Mouse (Mus musculus) left cerebral cortex, postnatal 10 days (tissue): ENCODE data around the gene Zmynd10. TPM values are rescaled to one million over a fixed set of nuclear protein-coding genes. Genes with fewer than 3 reads are reported as not detected.
"Not testable (repeated sequence)": the region's sequence is repeated elsewhere in the genome, so short reads cannot be mapped to it uniquely, and the experiment has no call there.

Source experiments
- DNase-seq, 2 experiments: peaks; one replicate each; pipeline ENCODE4 v3.0.0; 2021 to 2022; ENCODE audit warnings: low spot score in 2 of 2, mixed read lengths in 1 of 2; ENCODE audit errors: extremely low spot score in 1 of 2
- intact Hi-C: fragments of 180-260 bp; cut with DNase I; formaldehyde crosslinking; loops from one replicate; pipeline ENCODE4 v1.15.1; 2025
- total RNA-seq, 2 experiments: library from RNA; stranded (reverse); gene quantifications; 2 replicates each; pipeline ENCODE4 v1.2.3; 2021

Gene Zmynd10
- total RNA-seq, 2 experiments from 2014 or later: 1.8 to 2.9 TPM

DNA sequence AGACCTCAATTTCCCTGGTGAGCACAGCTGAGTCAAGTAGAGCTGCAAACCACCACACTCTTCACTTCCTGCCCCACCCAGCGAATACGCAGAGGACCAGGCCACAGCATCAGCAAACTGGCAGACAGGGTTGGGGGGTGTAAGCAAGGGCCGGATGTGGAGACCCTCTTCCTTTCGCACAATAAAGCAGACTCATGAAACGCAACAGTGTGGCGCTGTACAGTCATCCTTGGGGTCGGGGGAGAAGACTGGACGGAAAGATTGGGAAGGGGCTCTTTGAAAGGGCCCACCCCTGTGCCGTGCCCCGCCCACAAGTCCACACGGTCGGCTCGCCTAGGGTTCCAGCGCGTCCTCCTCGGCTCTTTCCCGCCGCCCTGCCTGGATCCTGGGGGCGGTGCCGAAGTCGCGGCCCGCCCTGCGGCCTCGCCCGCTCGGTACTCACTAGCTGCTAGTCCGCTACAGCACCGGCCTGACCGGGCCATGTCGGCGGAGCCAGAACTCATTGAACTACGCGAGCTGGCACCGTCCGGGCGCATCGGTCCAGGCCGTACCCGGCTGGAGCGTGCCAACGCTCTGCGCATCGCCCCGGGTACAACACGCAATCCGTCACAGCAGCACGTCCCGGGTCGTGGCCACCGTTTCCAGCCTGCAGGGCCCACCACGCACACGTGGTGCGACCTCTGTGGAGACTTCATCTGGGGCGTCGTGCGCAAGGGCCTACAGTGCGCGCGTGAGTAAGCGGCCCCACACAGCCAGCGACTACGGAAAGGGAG, 4.2 kb downstream of the Zmynd10 start, which contains the start of gene Rassf1:
Rassf1 (plus strand) TSS at position 439 of the 773 bp plus-strand sequence.
- intact Hi-C loops: no loop called here
- DNase-seq: peak in 1 of 2 experiments; percentile 73

DNA sequence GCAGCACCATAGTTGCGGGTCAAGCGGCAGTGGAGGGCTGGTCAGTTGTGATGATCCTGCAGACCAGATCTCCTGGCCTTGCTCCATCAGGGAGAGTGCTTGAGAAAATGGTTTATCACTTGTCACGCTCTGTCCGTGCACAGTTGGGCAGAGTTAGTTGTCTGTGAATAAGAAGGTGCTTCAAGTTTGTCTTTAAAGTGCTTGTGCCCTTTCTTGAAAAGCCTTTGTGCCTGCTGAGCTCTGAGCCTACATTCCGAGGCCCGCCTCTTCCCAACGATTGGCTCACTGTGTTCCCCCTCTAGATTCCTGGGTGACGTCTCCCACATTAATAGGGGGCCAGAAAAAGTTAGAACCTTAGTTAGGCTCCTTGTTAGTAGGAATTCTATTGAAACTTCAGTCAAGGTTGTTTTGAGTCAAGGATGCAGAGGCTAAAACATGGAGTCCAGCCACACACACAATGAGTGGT, 4.8 kb downstream of the Zmynd10 start:
- no peak for DNase-seq
- intact Hi-C loops: no loop called here

DNA sequence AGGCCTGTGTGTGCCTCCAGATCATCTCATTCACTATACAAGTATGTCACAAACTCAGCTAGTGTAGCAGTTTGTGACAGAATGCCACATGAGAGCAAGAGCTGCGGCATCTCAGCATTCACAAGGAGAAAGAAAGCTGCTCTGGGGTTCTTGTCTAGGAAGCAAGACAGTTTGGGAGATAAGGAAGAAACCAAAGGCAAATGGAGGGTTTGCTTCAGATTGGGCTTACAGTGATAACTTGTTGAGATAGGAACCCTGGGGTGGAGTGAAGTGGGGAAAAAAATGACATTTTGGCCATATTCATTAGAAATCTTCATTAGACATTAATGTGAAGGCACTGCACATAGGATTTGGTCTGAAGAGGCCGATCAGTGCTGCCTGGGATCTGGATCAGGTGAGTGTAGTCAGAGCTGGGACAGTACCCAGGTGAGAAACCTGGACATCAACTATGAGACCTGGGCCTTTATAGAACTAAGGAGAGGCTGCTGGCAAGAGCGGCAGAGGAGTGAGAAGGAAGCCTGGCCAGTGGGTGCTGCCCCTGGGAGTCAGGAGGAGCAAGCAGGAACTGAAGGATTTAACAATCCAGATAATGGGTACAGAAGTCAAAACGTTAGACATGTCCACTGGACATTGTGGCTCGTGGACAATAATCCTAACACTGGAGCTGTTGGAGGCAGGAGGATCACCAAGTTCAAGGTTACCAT, 5.7 kb downstream of the Zmynd10 start:
- intact Hi-C loops: no loop called here
- DNase-seq: no peak

DNA sequence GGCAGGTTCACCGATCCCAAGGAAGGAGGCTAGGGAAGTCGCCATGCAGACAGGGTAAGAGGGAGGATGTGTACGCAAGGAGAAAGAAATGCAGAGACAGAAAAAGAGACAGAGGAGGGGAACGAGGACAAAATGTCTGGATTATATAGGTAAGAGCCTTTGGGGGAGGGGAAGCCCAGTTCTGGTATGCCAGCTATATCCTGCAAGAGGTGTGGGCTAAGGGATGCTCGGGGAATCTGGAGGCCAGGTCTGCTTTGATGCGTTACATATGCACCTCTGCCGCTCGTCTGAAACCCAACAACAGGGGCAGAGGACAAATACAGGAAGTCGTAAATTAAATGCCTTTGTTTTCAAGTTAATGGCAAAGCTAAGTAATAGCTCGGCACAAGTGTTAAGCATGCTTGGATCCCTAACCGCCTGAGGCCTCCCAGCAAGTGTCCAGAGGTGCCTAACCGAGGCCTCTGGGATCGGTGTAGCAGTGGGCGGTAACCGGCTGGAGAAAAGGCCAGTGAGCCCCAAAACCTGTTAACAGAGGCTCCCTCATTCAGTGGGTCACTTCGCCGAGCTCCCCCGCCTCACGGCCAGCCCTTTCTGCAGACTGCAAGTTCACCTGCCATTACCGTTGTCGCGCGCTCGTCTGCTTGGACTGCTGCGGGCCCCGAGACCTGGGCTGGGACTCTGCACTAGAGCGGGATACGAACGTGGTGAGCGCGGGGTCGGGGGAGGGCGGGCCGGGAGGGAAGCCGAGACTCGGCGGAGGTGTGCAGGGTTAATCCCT, 6.6 kb downstream of the Zmynd10 start:
- intact Hi-C loops: no loop called here
- DNase-seq: peak in 1 of 2 experiments; percentile 59

DNA sequence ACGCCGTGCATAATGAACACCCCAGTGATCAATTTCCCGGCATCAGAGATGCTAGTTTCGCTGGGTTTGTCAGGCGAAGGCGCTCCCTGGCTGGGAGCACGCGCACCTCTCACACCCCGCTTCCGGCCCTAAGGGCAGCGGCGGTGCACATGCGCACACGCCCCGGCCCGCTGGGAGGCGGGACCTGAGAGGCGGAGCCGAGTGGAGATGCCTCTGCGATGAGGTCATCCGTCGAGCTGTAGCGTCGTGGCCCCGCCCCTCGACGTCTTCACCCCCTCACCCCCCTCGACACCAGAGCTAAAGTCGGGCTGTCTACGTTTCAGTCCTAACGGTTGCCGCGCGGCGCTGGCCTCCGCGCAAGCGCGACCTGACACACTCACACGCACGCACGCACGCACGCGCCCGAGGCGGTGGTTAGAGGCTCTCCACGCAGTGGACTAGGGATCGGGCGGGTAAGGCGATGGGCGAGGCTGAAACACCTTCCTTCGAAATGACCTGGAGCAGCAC, 7.3 kb downstream of the Zmynd10 start:
- intact Hi-C loops: no loop called here
- DNase-seq: peak; percentile 92 to 96

DNA sequence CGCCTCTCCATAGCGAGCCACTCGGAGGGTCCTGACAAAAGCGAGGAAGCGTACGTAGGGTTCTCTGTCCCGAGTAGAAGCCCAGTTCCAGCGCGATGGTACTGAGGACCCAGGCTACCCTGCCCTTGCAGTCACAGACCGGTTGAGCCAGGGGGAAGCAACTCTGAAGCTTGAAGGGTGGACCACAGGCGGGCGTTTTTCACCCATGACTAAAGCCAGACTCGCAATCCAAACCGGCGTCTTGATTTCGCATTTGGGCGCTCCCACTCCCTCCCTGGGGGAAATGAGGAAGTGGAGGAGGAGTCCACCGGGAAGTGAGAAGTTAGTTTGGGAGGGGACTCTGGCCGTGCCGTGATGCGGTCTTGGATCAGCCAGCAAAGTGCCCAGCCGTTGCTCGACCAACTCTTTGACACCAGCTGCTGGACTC, 7.9 kb downstream of the Zmynd10 start:
- DNase-seq: peak in 1 of 2 experiments; percentile 75
- intact Hi-C loops: no loop called here

DNA sequence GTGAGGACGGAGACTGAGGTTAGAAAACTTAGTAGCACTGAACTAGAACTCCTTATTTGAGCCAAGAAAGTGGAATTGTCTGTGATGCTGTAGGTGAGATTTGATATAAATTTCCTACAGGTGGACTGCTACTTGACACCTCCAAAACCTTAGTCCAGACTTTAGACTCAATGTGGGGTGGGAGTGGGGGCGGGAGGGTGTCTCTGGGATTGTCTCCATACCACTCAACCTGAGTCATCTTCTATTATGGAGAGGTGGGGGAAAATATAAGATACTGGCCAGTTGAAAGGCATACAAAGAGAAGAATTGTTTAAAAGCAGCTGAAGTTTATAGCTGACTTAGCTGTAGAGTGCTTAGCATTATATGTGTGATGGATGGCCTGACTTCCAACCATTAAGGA, 8.6 kb downstream of the Zmynd10 start:
- intact Hi-C loops: no loop called here
- no peak for DNase-seq

DNA sequence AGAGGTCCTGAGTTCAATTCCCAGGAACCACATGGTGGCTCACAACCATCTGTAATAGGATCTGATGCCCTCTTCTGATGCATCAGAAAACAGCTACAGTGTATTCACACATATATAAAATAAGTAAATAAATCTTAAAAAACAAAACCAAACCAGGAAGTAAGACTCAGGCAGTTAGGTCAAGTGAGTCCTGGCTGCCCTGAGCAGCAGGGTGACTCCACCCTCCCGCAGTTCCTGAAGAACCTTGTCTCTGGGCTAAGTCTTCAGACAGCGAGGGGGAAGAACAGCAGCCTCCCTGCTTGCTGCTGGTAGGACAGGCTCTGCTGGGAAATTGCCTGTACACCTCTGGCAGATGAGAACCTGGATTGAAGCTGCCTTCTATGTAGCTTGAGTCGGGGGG, 9.2 kb downstream of the Zmynd10 start:
- no peak for DNase-seq
- intact Hi-C loops: no loop called here

DNA sequence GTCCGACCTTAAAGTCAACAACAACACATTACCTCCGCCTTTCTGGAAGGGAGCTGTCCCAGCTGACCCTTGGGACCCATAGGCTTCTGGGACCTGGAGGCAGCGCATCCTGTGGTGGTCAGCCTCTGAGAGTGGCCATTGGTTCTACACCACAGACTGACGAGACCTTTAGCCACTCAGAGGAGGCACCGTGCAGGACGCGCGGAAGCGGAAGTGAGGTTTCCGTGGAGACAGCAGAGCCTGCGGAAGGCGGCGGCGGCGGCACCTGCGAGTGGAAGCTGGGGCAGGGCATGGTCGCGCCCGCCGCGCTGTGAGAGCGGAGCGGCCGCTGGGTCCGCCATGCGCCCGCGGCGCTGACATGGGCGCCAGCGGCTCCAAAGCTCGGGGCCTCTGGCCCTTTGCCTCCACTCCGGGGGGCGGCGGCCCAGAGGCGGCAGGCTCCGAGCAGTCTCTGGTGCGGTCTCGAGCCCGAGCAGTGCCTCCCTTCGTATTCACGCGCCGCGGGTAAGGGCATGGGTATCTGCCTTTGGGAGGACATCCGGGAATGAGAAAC, 16.0 kb downstream of the Zmynd10 start, which contains the start of gene Tusc2:
Tusc2 (plus strand) TSS at position 227 of the 553 bp plus-strand sequence.
- peak; percentile 95 to 96 for DNase-seq
- intact Hi-C loops: no loop called here

DNA sequence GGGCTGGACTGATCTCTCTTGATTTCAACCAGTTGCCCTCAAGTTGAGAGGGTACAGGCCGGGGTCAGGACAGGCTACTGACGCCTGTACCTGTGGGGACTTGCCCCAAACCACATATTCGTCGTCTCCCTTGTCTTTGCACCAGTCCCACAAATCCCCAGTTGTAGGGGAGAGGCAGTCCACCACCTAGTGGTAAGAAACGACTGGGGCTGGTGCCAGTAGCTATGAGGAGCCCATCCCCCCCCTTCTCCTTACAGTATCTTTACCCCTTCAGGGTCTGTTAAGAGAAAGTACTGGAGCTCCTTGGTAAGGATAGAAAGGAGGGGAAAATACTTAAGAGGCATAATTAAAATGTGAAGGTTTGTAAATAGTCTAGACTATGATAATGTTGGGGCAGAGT, 18.5 kb downstream of the Zmynd10 start:
- intact Hi-C loops, DNase-seq: not testable (repeated sequence)

DNA sequence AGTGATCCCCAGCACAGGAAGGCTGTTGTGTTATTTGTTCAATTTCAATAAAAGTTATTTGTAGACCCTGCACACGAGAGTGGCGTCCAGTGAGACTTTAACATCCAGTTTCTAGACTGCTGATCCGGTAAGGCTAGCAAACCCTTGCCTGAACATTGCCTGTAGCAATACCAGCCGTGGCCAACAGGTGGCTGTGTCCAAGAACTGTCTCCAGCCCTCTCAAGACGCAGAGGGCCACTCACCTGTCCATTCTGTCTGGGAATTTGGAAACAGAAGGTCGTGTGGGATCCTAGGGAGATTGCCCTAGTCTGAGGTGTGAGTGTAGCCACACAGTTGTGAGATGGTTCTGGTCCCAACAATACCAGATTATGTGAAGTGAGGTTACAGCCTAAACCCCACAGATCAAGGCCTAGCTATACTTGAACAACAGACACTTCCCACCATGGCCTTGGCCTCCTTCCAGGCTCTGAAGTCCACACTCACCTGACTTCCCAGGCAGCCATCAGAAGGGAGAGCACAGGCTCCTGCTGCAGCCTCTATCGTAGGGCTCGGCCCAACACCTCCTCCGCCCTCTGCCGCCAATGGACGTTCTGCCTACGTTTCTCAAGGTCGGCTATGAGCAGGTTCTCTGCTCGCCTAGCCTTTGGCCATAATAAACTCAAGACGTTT, 19.1 kb downstream of the Zmynd10 start:
- intact Hi-C loops: no loop called here
- DNase-seq: peak; percentile 65 to 89

DNA sequence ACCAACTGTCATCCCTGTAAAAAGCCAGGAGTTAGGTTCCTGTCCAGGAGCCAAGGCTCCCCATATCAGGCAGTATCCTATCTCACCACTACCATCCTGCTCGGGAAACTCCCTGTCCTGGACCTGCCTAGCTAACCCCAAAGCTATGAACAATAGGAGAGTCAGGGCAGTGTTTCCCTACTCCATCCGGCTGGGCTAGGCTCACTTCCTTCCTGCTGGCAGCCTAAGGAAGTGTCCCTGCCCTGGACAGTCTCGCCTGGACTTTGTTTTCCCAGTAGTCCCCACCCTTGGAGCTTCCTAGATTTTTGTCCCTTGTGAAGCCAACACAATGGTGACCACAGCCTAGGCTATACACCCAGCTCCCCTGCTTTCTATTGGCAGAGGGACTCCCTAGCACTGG, 19.8 kb downstream of the Zmynd10 start:
- DNase-seq: peak in 1 of 2 experiments; percentile 74
- intact Hi-C loops: no loop called here

DNA sequence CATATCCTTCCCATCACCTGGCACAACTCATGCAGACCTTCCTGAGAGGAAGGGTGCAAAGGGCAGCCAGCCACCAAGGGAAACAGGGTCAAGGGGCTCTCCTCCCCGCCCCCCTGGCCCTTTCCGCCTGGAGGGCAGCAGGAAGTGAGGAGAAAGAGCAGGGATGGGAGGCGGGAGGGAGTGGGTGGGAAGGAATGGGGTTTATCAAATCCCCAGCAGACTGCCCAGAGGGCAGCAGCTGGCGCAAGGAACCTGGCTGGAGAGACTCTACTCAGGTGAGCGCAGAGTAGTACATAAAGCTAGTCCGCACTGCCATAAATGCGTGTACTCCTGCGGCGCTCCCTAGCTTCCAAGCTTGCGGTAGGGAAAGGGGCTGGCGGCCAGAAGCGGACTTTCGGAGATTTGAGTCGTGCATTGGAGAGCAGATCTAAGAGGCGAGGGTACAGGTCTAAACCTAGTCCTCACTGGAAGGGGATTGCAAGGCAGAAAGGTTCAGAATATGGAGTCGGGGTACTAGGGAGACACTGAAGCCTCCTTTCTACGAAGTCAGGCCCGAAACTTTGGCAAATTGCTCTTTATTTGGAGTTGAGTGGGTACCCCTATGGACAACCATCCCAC, 20.7 kb downstream of the Zmynd10 start, which contains the start of gene Hyal2:
Hyal2 (plus strand) TSS at position 244 of the 618 bp plus-strand sequence.
- peak in 1 of 2 experiments; percentile 73 for DNase-seq
- intact Hi-C loops: no loop called here

DNA sequence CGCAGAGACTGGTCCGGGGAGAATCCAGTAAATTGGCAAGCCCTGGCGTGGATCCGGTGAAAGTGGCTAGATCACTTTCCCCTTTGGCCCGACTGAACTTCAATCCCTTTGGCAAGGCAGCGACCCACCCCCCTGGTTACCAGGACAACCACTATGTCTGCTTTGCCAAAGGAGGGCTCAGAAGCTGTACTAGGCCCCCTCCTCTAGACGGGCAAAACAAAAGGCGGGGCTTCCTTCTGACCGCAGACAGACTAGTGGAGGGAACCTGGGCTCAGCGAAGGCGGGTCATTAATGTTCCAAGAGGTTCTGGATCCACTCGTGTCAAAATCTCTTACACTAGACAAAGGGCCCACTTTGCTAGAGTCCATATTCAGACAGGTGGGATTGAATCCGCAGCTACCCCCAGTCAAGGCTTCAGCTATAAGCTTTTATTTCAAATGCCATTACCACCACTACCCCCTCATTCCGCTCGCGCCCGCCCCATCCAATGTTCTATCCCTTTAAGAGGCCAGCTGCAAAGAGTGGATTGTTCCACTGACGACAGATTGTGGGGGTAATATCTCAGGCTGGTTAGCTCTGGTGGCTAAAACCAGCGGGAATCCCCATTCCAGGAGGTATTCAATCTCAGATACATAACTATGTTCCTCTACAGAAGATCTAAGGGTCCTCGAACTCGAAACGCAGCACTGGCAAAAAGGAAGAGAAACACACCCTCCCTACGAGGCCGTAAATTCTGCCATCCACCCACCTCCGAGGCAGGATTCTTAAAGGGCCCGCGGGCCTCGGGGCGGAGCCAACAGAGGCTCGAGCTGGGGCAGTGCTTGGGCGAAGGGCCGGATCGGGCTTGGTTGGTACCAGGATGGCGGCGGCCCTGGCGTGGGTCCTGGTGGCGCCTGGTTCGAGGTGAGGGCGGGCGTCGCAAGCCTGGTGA, 21.5 kb downstream of the Zmynd10 start:
- intact Hi-C loops: no loop called here
- peak; percentile 76 to 91 for DNase-seq

DNA sequence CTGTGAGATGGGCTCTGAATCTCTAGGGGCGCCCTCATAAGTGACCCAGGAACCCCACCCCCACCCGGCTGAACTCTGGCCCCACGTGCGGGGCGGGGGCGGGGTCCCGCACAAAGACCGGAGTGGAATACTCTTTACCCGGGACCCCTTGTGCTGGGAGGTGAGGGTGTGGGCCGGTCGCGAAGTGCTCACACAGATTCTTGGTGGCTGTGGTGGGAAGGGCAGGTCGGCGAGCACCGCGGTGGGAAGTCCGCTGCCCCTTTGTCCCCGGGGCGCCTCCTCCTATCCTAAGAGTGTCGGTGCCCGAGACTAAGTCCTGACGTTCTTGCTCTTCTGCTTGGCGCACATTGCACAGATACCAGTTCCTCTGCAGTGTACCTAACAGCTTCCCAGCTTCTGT, 22.2 kb downstream of the Zmynd10 start:
- no peak for DNase-seq

DNA sequence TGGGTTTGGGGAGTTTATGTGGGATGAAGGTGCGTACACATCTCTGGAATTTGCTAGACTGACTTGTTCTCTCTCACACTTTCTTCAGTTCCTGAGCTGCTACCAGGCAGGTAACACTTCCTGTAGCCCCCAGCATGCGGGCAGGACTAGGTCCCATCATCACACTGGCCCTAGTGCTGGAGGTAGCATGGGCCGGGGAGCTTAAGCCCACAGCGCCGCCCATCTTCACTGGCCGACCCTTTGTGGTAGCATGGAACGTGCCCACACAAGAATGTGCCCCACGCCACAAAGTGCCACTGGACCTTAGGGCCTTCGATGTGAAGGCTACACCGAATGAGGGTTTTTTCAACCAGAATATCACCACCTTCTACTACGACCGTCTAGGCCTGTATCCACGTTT, 22.9 kb downstream of the Zmynd10 start:
- intact Hi-C loops: no loop called here

More for the DNA sequence above, 22.2 kb downstream of the Zmynd10 start:
- intact Hi-C loops: no loop called here

DNA sequence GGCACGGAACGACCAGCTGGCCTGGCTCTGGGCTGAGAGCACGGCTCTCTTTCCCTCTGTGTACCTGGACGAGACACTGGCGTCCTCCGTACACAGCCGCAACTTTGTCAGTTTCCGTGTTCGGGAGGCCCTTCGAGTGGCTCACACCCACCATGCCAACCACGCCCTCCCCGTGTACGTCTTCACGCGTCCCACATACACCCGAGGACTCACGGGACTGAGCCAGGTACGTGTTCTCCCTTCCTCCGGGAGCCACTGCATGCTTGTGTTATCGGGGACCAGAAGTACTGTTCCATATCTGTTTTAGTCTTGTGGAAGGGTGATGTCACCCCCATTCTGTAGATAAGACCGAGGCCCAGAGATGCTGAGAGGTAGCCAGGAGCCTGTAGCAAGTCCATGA, 23.7 kb downstream of the Zmynd10 start:
- intact Hi-C loops: no loop called here

More for the DNA sequence above, 22.9 kb downstream of the Zmynd10 start:
- DNase-seq: no peak

More for the DNA sequence above, 23.7 kb downstream of the Zmynd10 start:
- no peak for DNase-seq
